Mouse (Mus musculus): ENCODE results near the gene Gm10097. TPM values are rescaled to one million over a fixed set of nuclear protein-coding genes. Genes with fewer than 3 reads are reported as not detected.

The Gm10097 gene
- total and polyA plus RNA-seq, 3 experiments, result not detected

DNA sequence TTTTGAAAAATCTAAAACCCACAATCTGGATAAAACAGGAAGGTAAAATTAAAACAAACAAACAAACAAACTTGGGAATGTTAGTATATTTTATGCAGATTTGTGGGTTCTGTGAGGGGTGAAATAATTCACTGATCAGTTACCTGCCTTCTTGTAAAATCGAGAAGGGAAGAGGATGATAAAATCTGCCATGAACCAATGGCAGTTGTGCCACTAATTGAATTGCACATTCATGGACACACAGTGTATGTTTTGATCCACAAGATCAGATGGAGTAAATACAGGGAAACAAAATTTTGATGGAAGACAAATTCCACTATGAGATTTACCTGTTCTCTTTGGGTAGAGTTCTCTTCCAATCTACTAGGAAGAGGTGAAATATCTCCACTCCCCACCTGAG is 39.1 kb upstream of the Gm10097 start:
- Histone ChIP-seq H3K4me3 (ENCODE audit: control insufficient read depth in 1 of 2, insufficient read depth in 1 of 2, low read depth in 2 of 2, low read length in 2 of 2) (no peak overlapping the region), H3K9me3 (replicated peaks; ENCODE audit: insufficient read depth, low read length) (no peaks in the 10 kb centered on the region), H3K27me3 (ENCODE audit: control insufficient read depth in 1 of 2, insufficient read depth in 2 of 2, low read length in 2 of 2) (no peaks in the 10 kb centered on the region), H3K4me1 (ENCODE audit: control insufficient read depth in 1 of 2, insufficient read depth in 2 of 2, low read length in 2 of 2) (no peaks in the 10 kb centered on the region), H3K36me3 (ENCODE audit: control insufficient read depth in 1 of 2, insufficient read depth in 2 of 2, low read length in 2 of 2) (no peaks in the 10 kb centered on the region; a peak in 1 of 4 replicates), H3K79me2 (ENCODE audit: control insufficient read depth, insufficient read depth, low read length, poor library complexity) (no peaks in the 10 kb centered on the region), H3K27ac (ENCODE audit: control insufficient read depth, low read depth, low read length) (no peak overlapping the region), H3K9ac (ENCODE audit: control insufficient read depth, low read depth, low read length, poor library complexity, severe bottlenecking) (no peak overlapping the region)
- TF ChIP-seq POLR2AphosphoS5 (IDR thresholded peaks at IDR 0.05; ENCODE audit: borderline replicate concordance, low read depth, low read length) (no peak), NRF1 (IDR thresholded peaks at IDR 0.05; ENCODE audit: insufficient read depth, low read depth, low read length, poor library complexity, severe bottlenecking) (no peak), NELFE (IDR thresholded peaks at IDR 0.05; ENCODE audit: low read depth, low read length) (no peak), TAL1 (IDR thresholded peaks at IDR 0.05; ENCODE audit: low read length) (no peak), CHD1 (IDR thresholded peaks at IDR 0.05; ENCODE audit: low read depth, low read length) (no peak), EP300 (IDR thresholded peaks at IDR 0.05; ENCODE audit: low read depth in 1 of 2, low read length in 2 of 2) (no peak), CTCF (IDR thresholded peaks at IDR 0.05 in 2 of 3, conservative IDR thresholded peaks at IDR 0.05 in 1 of 3; ENCODE audit: control insufficient read depth in 1 of 3, insufficient read depth in 1 of 3, low read depth in 2 of 3, low read length in 3 of 3, poor library complexity in 1 of 3, severe bottlenecking in 1 of 3) (no peak), GABPA (IDR thresholded peaks at IDR 0.05; ENCODE audit: low read depth, low read length) (no peak), MAX (IDR thresholded peaks at IDR 0.05; ENCODE audit: low read length) (no peak), CHD2 (IDR thresholded peaks at IDR 0.05; ENCODE audit: low read length) (no peak), USF1 (IDR thresholded peaks at IDR 0.05; ENCODE audit: low read depth, low read length) (no peak), MYC (IDR thresholded peaks at IDR 0.05; ENCODE audit: low read depth, low read length) (no peak), ETS1 (IDR thresholded peaks at IDR 0.05; ENCODE audit: low read depth, low read length) (no peak), ZC3H11A (IDR thresholded peaks at IDR 0.05; ENCODE audit: low read depth, low read length) (no peak), BHLHE40 (IDR thresholded peaks at IDR 0.05; ENCODE audit: borderline replicate concordance, low read depth, low read length) (no peak)
- no peak for DNase-seq (ENCODE audit: low read depth, low spot score)

DNA sequence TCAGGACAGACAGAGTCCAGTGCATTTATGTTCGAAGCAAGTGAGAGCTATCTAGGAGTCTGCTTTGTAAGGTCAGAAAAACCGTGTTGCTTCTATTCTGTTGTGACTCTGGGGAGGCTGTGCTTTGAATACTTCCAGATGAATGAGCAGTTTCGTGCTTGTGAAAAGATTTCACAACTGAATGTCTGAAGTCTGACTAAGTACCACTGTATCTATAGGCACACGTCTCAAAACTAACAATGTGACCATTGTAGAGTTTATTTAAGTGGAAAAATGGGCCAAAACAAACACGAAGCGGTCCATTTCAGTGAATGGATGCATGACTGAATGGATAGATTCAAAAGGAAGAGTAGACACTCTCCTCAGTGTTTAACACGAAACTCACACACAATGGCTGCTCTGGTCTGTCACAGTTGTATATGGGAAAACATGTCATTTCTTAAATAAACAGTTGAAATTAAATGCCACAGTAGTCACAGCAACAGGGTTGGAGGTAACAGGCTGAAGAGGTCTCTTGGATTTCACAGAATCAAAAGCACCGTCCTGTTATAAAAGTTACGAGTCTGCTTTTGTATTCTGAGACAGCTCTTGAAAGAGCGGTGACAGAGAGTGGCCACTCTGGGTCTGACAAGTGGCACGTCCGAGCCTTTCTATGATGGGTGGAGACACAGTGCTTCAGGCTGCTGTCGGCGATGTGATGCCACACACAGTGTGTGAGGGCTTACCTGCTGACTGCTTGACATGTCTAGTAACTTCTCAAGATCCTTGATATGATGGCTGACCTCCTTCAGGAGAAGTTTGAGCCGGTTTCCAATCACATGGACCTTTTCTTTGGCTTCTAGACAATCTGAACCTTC is 36.6 kb upstream of the Gm10097 start:
- Histone ChIP-seq H3K36me3 (ENCODE audit: control insufficient read depth in 1 of 2, insufficient read depth in 2 of 2, low read length in 2 of 2) (no peaks in the 10 kb centered on the region; a peak in 1 of 4 replicates), H3K4me3 (ENCODE audit: control insufficient read depth in 1 of 2, insufficient read depth in 1 of 2, low read depth in 2 of 2, low read length in 2 of 2) (no peak overlapping the region), H3K27ac (ENCODE audit: control insufficient read depth, low read depth, low read length) (no peak overlapping the region), H3K9ac (ENCODE audit: control insufficient read depth, low read depth, low read length, poor library complexity, severe bottlenecking) (no peak overlapping the region), H3K27me3 (ENCODE audit: control insufficient read depth in 1 of 2, insufficient read depth in 2 of 2, low read length in 2 of 2) (no peaks in the 10 kb centered on the region), H3K79me2 (ENCODE audit: control insufficient read depth, insufficient read depth, low read length, poor library complexity) (no peaks in the 10 kb centered on the region), H3K9me3 (replicated peaks; ENCODE audit: insufficient read depth, low read length) (no peaks in the 10 kb centered on the region), H3K4me1 (ENCODE audit: control insufficient read depth in 1 of 2, insufficient read depth in 2 of 2, low read length in 2 of 2) (no peaks in the 10 kb centered on the region)
- DNase-seq (ENCODE audit: low read depth, low spot score), result no peak
- TF ChIP-seq CHD2 (IDR thresholded peaks at IDR 0.05; ENCODE audit: low read length) (no peak), POLR2A (IDR thresholded peaks at IDR 0.05; ENCODE audit: control insufficient read depth in 1 of 2, insufficient read depth in 1 of 2, low read depth in 1 of 2, low read length in 2 of 2, poor library complexity in 1 of 2) (no peak), MEF2A (IDR thresholded peaks at IDR 0.05; ENCODE audit: extremely low read depth, insufficient replicate concordance, low read depth, low read length, poor library complexity, severe bottlenecking) (no peak), ELF1 (IDR thresholded peaks at IDR 0.05; ENCODE audit: low read depth, low read length) (no peak), GATA1 (IDR thresholded peaks at IDR 0.05; ENCODE audit: low read depth, low read length) (no peak), ZMIZ1 (IDR thresholded peaks at IDR 0.05; ENCODE audit: low read depth, low read length) (no peak), USF1 (IDR thresholded peaks at IDR 0.05; ENCODE audit: low read depth, low read length) (no peak), E2F4 (IDR thresholded peaks at IDR 0.05; ENCODE audit: borderline replicate concordance, low read depth, low read length) (no peak), CTCF (IDR thresholded peaks at IDR 0.05 in 2 of 3, conservative IDR thresholded peaks at IDR 0.05 in 1 of 3; ENCODE audit: control insufficient read depth in 1 of 3, insufficient read depth in 1 of 3, low read depth in 2 of 3, low read length in 3 of 3, poor library complexity in 1 of 3, severe bottlenecking in 1 of 3) (no peak), EP300 (IDR thresholded peaks at IDR 0.05; ENCODE audit: low read depth in 1 of 2, low read length in 2 of 2) (no peak), SIN3A (IDR thresholded peaks at IDR 0.05; ENCODE audit: low read length) (no peak), POLR2AphosphoS5 (IDR thresholded peaks at IDR 0.05; ENCODE audit: borderline replicate concordance, low read depth, low read length) (no peak), JUND (IDR thresholded peaks at IDR 0.05; ENCODE audit: low read depth, low read length) (no peak), MYC (IDR thresholded peaks at IDR 0.05; ENCODE audit: low read depth, low read length) (no peak), KAT2A (conservative IDR thresholded peaks at IDR 0.05; ENCODE audit: low read depth, low read length) (no peak), HCFC1 (IDR thresholded peaks at IDR 0.05; ENCODE audit: low read depth, low read length) (no peak), NELFE (IDR thresholded peaks at IDR 0.05; ENCODE audit: low read depth, low read length) (no peak), GABPA (IDR thresholded peaks at IDR 0.05; ENCODE audit: low read depth, low read length) (no peak), POLR2AphosphoS2 (IDR thresholded peaks at IDR 0.05; ENCODE audit: low read length) (no peak), RCOR1 (IDR thresholded peaks at IDR 0.05; ENCODE audit: low read depth, low read length) (no peak)
